Mouse (Mus musculus) embryonic facial prominence, embryonic 15.5 days (tissue): ENCODE measurements around the gene Sparcl1. TPM values are rescaled to one million over a fixed set of nuclear protein-coding genes. Genes with fewer than 3 reads are reported as not detected.

Experiments used
- ATAC-seq: fragments of 200-750 bp; cut with Nextera tagmentation; 2 replicates; pipeline ENCODE4 v1.8.0; 2017; ENCODE audit warnings: low read depth, moderate TSS enrichment; ENCODE audit not compliant: insufficient number of reproducible peaks, low FRiP score, low TSS enrichment
- H3K27ac ChIP-seq: fragments of 300-500 bp; sonication (generic); replicated peaks from 2 replicates; pipeline ENCODE4 v1.5.1; 2015; ENCODE audit warnings: mild to moderate bottlenecking, inconsistent platforms
- H3K27me3 ChIP-seq: fragments of 300-500 bp; sonication (generic); 2 replicates; pipeline ENCODE4 v1.6.1; 2015; ENCODE audit warnings: inconsistent platforms
- H3K36me3 ChIP-seq: fragments of 300-500 bp; sonication (generic); 2 replicates; pipeline ENCODE4 v1.6.1; 2015; ENCODE audit warnings: mild to moderate bottlenecking, inconsistent platforms
- H3K4me1 ChIP-seq: fragments of 300-500 bp; sonication (generic); 2 replicates; pipeline ENCODE4 v1.6.1; 2015; ENCODE audit warnings: inconsistent platforms
- H3K4me2 ChIP-seq: fragments of 300-500 bp; sonication (generic); replicated peaks from 2 replicates; pipeline ENCODE4 v1.6.1; 2015; ENCODE audit warnings: mild to moderate bottlenecking, inconsistent platforms
- H3K4me3 ChIP-seq: fragments of 300-500 bp; sonication (generic); replicated peaks from 2 replicates; pipeline ENCODE4 v1.5.1; 2015; ENCODE audit warnings: mild to moderate bottlenecking, inconsistent platforms
- H3K9ac ChIP-seq: fragments of 300-500 bp; sonication (generic); 2 replicates; pipeline ENCODE4 v1.6.1; 2015; ENCODE audit warnings: inconsistent platforms
- H3K9me3 ChIP-seq: fragments of 300-500 bp; sonication (generic); replicated peaks from 2 replicates; pipeline ENCODE4 v1.6.1; 2016; ENCODE audit warnings: inconsistent platforms
- WGBS: fragments of 180-500 bp; shearing (Covaris S2); methylation state at CpG from one replicate; pipeline ENCODE4 v1.1.7; 2015; 5-methylcytosine and 5-hydroxymethylcytosine counted together
- polyA plus RNA-seq: library from polyadenylated mRNA; unstranded; fragments of >200 nt; fragmentation: Nextera tagmentation; extraction: Ambion mirVana; gene quantifications from 2 replicates; pipeline ENCODE4 v1.2.1, GENCODE M21; 2015

Gene Sparcl1
- polyA plus RNA-seq, 1 experiment from 2014 or later: 107 TPM

DNA sequence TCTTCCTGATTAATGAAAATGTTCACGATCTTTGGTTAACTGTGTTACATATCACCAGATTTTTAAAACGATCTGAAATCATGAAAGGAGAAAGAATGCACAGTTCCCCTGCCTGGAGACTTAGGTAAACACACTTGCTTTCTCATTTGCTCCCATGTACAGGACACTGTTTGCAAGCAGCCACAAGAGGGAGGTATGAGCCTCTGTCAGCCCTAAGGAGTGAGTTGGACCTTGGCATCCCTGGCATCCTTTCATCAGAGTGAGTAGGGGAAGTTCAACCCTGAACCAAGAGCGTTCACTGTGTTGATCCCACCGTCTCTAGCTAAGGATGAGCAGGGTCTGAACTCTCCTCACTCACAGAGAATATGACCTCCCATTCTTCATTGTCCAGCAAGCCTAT lies 18.0 kb upstream of the Sparcl1 start:
- no peak for ATAC-seq
- no peak overlapping the region for H3K4me3 ChIP-seq
- 65% methylated on average over 4 of the region's 4 CpGs for WGBS

DNA sequence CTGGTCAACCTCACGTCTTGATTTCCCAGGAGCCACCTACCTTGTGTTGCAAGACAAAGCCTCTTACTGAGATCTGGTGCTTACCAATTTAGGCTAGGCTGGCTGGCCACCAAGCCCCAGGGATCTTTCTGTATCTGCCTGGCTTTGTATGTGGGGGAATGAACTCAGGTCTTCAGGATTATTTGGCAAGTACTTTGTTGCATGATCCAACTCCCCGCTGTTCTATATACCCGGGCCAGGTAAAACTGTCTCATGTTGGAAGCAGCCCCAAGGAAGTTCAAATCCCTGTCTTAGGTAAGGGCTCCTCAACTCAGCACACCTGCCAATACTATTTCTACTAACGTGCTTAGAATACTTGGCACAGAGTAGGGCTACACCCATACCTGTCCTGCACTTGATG lies 17.4 kb upstream of the Sparcl1 start:
- Histone ChIP-seq H3K27me3 (no peaks in the 10 kb centered on the region), H3K4me3 (no peak overlapping the region), H3K4me1 (peaks cover 5% of the 10 kb centered on the region; the same call in 1 of the 2 replicates), H3K27ac (no peak overlapping the region), H3K4me2 (no peak overlapping the region), H3K36me3 (no peaks in the 10 kb centered on the region), H3K9ac (no peak overlapping the region), H3K9me3 (no peaks in the 10 kb centered on the region)
- 92% methylated on average over 4 of the region's 4 CpGs for WGBS
- ATAC-seq: no peak

More for the DNA sequence above, 18.0 kb upstream of the Sparcl1 start:
- no peak overlapping the region for H3K27ac ChIP-seq
- no peaks in the 10 kb centered on the region for H3K9me3 ChIP-seq
- no peak overlapping the region for H3K4me2 ChIP-seq
- no peaks in the 10 kb centered on the region for H3K27me3 ChIP-seq
- no peaks in the 10 kb centered on the region for H3K36me3 ChIP-seq
- no peak overlapping the region for H3K9ac ChIP-seq
- H3K4me1 ChIP-seq: peaks cover 5% of the 10 kb centered on the region; the same call in 1 of the 2 replicates

DNA sequence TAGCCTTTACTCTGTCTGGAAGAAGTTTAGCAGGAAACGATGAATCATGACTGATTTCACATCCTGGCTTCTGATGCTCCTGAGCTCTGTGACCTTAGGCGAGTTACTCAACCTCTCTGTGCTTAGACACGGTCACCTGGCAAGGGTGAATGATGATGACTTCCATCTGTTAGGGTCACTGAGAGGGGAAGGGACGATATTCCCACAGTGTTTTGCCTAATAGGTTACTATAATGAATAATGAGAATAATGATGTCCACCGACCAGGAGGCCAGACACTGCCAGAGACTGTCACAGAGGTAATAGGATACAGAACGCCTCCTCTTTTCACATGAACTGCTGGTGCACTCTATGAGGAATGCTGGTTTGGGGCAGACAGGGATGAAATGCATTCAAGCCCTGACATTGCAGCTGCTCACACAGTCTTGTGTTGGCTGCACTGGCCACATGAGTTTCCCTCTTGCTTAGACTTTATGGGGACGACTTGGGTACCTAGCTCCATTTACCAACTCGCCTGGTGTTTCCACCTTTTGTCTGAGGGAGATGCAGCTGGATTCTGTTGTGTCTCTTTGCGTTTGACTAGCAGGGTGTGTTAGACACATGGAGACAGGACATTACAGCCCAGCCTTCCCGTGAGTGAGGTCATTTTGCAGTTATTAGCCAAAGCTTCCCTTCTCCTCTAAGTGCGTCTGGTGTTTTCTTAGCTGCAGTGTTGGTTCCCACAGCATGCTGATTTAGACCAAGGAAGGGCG lies 14.9 kb upstream of the Sparcl1 start:
- Histone ChIP-seq H3K9ac (no peak overlapping the region), H3K4me2 (no peak overlapping the region), H3K36me3 (no peaks in the 10 kb centered on the region), H3K9me3 (no peaks in the 10 kb centered on the region), H3K27me3 (no peaks in the 10 kb centered on the region), H3K27ac (0 out of 2 replicates have a peak overlapping the region, but pooled peaks have one; percentile 13), H3K4me3 (no peak overlapping the region), H3K4me1 (peaks cover 5% of the 10 kb centered on the region; the same call in 1 of the 2 replicates)
- WGBS: 28% methylated on average over 12 of the region's 12 CpGs
- ATAC-seq: no peak

DNA sequence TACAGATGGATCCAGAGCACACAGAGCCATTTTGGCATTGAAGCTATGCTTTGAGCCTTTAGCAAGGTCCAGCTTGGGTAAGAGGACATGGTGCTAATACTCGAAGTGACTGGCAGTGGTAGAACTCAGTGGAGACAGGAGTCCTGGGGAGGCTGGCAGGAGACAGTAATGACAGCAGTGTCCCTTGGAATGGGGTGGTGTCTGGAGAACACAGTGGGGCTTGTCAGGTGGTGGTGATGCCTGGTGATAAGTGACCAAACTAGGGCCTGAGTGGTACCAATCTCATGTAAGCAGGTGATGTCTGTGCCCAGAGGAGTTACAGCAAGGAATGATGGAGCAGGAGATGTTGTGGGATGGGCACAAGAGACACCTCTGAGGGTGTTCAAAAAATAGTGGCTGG lies 13.8 kb upstream of the Sparcl1 start:
- H3K4me3 ChIP-seq: no peak overlapping the region
- no peak overlapping the region for H3K9ac ChIP-seq
- no peaks in the 10 kb centered on the region for H3K36me3 ChIP-seq
- 94% methylated on average over 1 of the region's 1 CpGs for WGBS
- no peaks in the 10 kb centered on the region for H3K27me3 ChIP-seq
- no peaks in the 10 kb centered on the region for H3K9me3 ChIP-seq
- no peak for ATAC-seq
- no peak overlapping the region for H3K27ac ChIP-seq
- H3K4me1 ChIP-seq: peaks cover 5% of the 10 kb centered on the region; the same call in 1 of the 2 replicates
- no peak overlapping the region for H3K4me2 ChIP-seq

DNA sequence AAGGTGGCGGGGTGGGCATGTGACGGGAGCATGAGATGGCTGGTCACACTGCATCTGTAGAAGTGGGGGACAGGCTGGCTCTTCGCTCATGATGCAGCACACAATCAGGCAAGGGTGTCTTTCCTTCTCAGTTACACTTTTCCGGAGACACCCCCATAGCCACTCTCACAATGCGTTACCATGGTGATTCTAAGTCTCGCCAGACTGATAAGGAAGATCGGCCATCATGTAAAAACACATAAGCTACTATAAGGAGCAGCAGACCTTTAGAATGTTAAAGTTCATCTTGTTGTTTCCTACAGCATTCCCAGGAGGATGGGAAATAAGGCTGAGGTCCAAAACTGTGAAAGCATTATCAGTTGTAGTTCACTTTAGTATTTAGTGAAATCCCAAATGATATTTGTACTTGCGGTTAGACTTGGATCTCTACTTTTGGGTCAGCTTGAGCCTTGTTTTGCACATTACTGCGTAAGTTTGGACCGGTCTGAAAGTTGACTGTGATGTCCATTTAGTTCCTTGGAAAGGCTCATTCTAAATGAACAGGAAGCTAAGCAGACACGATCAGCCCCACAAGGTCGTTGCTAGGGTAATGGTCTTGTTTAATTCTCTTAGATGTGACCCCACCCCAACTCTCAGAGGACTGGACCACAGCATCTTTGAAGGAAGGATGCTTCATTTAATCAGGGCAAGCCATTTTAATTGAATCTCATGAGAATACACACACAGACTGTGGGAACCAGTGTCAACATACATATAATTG lies 13.2 kb upstream of the Sparcl1 start:
- no peak for ATAC-seq

DNA sequence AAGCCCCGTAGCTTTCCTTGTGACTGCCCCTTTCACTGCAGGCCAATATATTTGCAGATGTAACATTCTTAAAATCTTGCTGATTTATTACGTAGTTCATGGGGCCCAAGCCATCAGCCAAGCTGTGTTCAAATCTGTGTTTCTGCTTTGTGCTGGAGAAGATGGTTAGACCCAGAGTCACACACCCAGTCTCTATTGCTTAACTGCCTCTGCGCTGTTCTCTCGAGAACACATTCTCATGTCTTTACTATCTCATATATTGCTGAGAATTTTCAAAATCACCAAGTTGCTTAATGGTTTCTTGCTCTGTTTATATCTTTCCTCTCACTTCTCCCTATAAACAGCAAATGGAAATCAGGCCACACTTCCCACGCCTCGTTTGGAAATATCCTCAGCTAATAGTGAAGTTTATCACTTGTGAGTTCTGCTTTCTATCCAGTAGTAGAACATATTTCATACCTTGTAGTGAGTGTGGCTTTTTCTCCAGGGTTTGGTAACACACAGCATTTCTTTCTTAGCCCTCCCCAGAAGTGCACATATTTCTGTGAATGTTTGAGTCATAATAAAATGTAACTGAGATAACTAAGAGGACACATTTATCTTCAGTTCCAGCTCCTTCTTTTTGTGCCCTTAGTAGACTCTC lies 10.6 kb upstream of the Sparcl1 start:
- H3K9ac ChIP-seq: no peak overlapping the region
- no peaks in the 10 kb centered on the region for H3K9me3 ChIP-seq
- no peaks in the 10 kb centered on the region for H3K27me3 ChIP-seq
- no peak overlapping the region for H3K4me3 ChIP-seq
- no peak overlapping the region for H3K27ac ChIP-seq
- WGBS: 87% methylated on average over 6 of the region's 6 CpGs
- H3K4me2 ChIP-seq: no peak overlapping the region
- ATAC-seq: no peak
- peaks cover 5% of the 10 kb centered on the region; the same call in 1 of the 2 replicates for H3K4me1 ChIP-seq
- no peaks in the 10 kb centered on the region for H3K36me3 ChIP-seq

More for the DNA sequence above, 13.2 kb upstream of the Sparcl1 start:
- Histone ChIP-seq H3K4me1 (peaks cover 5% of the 10 kb centered on the region; the same call in 1 of the 2 replicates), H3K4me2 (no peak overlapping the region), H3K9ac (no peak overlapping the region), H3K27ac (no peak overlapping the region), H3K4me3 (no peak overlapping the region), H3K9me3 (no peaks in the 10 kb centered on the region), H3K36me3 (no peaks in the 10 kb centered on the region), H3K27me3 (no peaks in the 10 kb centered on the region)
- WGBS: 83% methylated on average over 12 of the region's 12 CpGs

DNA sequence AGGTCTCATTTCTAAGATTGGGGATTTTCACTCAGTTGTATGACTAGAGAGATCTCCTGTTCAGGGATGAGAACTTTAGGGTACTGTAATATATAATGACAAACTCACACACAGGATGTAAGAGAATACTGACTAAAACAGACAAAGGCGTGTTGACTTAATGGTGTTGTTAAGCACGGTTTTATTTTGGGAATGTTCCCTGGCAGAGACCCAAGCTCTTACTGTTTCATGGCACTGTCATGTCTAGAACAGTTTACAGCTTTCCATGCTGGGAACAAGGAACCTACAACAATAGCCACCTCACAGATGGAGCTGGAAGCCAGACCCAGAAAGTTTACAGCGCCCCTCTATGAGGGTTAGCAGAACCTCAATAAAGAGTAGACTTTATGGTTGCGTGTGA lies 2.4 kb upstream of the Sparcl1 start:
- Histone ChIP-seq H3K4me1 (peaks cover 34% of the 10 kb centered on the region), H3K4me3 (no peak overlapping the region), H3K4me2 (no peak overlapping the region), H3K36me3 (no peaks in the 10 kb centered on the region), H3K27ac (peak overlapping the region; percentile 74), H3K9ac (no peak overlapping the region), H3K9me3 (no peaks in the 10 kb centered on the region), H3K27me3 (no peaks in the 10 kb centered on the region)
- WGBS: 57% methylated on average over 4 of the region's 4 CpGs
- ATAC-seq: no peak

DNA sequence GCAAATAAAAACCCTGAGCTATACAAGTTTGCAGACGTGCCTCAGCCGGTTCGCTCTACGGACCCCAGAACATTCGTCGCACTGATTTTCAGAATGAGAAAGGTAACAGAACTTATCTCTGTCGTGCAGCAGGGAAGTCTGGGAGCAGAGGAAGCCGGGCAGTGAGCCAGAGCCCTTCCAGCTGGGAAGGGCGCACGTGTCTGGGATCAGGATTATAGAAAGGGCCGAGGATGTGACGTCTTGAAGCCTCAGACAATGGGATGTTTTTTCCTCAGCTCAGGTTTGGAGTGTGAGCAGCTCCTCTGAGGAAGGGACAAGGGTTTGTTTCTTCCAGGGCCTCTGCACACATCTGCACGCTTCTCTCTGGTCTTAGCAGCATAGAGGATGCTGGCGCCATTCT lies 1.6 kb upstream of the Sparcl1 start:
- ATAC-seq: peak; percentile 58; the same call in 1 of the 2 replicates
- Histone ChIP-seq H3K36me3 (no peaks in the 10 kb centered on the region), H3K4me2 (no peak overlapping the region), H3K4me3 (no peak overlapping the region), H3K27me3 (no peaks in the 10 kb centered on the region), H3K4me1 (peaks cover 39% of the 10 kb centered on the region), H3K27ac (peak overlapping the region; percentile 81; the same call in 1 of the 2 replicates), H3K9ac (no peak overlapping the region), H3K9me3 (no peaks in the 10 kb centered on the region)
- 56% methylated on average over 14 of the region's 14 CpGs for WGBS

DNA sequence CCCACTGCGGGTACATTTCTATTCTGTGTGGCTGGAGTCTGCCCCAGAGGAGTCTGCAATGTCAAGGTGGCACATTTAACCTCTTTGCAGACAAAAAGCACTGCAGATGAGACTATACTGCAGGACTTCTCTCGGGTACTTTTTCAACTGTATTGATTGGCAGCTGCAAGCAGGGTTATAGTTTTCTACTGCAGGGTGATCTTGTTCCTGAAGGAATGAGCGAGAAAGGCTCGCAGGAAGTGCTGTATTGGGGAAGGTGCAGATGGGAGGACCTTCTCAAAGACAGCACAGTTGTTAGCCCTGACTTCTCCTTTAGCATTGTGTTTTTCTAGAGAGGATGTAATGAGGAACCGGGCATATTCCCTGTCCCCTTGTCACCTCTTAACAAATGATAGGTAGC lies 1.0 kb downstream of the Sparcl1 start:
- peak overlapping the region; percentile 69 for H3K27ac ChIP-seq
- H3K9ac ChIP-seq: no peak overlapping the region
- peak overlapping the region; percentile 35 for H3K4me2 ChIP-seq
- H3K4me3 ChIP-seq: peak overlapping the region; percentile 28
- no peaks in the 10 kb centered on the region for H3K27me3 ChIP-seq
- H3K36me3 ChIP-seq: no peaks in the 10 kb centered on the region
- peaks cover 60% of the 10 kb centered on the region for H3K4me1 ChIP-seq
- no peak for ATAC-seq
- WGBS: 28% methylated on average over 5 of the region's 5 CpGs
- no peaks in the 10 kb centered on the region for H3K9me3 ChIP-seq

DNA sequence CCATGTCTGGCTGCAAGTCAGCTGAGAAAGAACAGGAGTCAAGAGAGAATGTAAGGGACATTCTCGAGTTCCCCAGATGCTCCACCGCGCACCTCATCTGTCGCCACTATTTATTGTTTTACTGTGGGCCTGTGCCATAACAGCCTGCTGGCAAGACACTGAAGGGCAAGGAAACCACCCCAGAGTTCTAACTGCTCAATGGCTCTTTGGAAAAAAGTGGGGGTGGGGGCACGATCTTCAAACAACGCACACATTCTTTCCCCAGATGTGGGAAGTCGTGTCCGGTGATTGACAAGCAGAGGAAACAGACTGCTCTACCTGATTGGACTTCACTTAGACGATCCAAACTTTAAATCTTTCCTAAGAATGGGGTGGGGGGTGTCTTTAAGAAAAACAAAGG lies 1.5 kb downstream of the Sparcl1 start:
- Histone ChIP-seq H3K4me3 (peak overlapping the region; percentile 28), H3K36me3 (no peaks in the 10 kb centered on the region), H3K4me1 (peaks cover 60% of the 10 kb centered on the region), H3K9ac (no peak overlapping the region), H3K4me2 (peak overlapping the region; percentile 35), H3K9me3 (no peaks in the 10 kb centered on the region), H3K27me3 (no peaks in the 10 kb centered on the region), H3K27ac (peak overlapping the region; percentile 69)
- no peak for ATAC-seq
- WGBS: 11% methylated on average over 9 of the region's 9 CpGs
